Mouse (Mus musculus) NIH3T3 (cell line): ENCODE measurements at regions not wholly inside any gene's neighbourhood (a gene's known extent, or its start where the extent isn't known, plus 50 kb on each side); places are given as distances from the start of the nearest gene placed in this dataset.

Source experiments
- DNase-seq: peaks from one replicate; pipeline ENCODE4 v3.0.0-alpha.2; 2012; ENCODE audit warnings: low read depth

- DNase-seq = peak; percentile 8
Observed at GRCm38 (mm10) chr2:47053689-47054088, 1760.2 kb upstream of the Acvr2a start.

GRCm38 (mm10) chr2:47074191-47074590, 1739.7 kb upstream of the Acvr2a start:
- DNase-seq = no peak

GRCm38 (mm10) chr2:47075225-47075624, 1738.7 kb upstream of the Acvr2a start:
- no peak for DNase-seq

GRCm38 (mm10) chr2:47088635-47089034, 1725.3 kb upstream of the Acvr2a start:
- DNase-seq = peak; percentile 6

- DNase-seq = no peak
Observed at GRCm38 (mm10) chr2:47095993-47096392, 1717.9 kb upstream of the Acvr2a start.

GRCm38 (mm10) chr2:47139435-47139834, 1674.5 kb upstream of the Acvr2a start:
- DNase-seq = no peak

GRCm38 (mm10) chr2:47184067-47184802, 1629.7 kb upstream of the Acvr2a start:
- no peak for DNase-seq
